Mouse (Mus musculus): ENCODE measurements around the gene Tulp2.
"Not testable (repeated sequence)": the region's sequence is repeated elsewhere in the genome, so short reads cannot be mapped to it uniquely, and the experiment has no call there.

Tulp2 gene

GRCm38 (mm10) chr7:45488293-45489204 is 6.9 kb downstream of the Tulp2 start, which contains the start of gene Dhdh:
TSS of gene Dhdh (minus strand) at chr7:45488805.
- peak; percentile 78 to 79 for DNase-seq

- no peak for DNase-seq
Observed at GRCm38 (mm10) chr7:45489578-45489977, 7.9 kb downstream of the Tulp2 start.

GRCm38 (mm10) chr7:45490822-45491221 is 9.1 kb downstream of the Tulp2 start:
- DNase-seq = no peak

GRCm38 (mm10) chr7:45491264-45491663 is 9.6 kb downstream of the Tulp2 start:
- no peak for DNase-seq

GRCm38 (mm10) chr7:45492225-45492844 is 10.7 kb downstream of the Tulp2 start:
- DNase-seq = no peak

- DNase-seq = peak; percentile 72
Observed at GRCm38 (mm10) chr7:45492951-45493350, 11.3 kb downstream of the Tulp2 start.

- DNase-seq = no peak
Observed at GRCm38 (mm10) chr7:45494548-45494947, 12.9 kb downstream of the Tulp2 start.

- no peak for DNase-seq
Observed at GRCm38 (mm10) chr7:45498427-45498826, 16.8 kb downstream of the Tulp2 start.

- DNase-seq = no peak
Observed at GRCm38 (mm10) chr7:45507583-45507982, 25.9 kb downstream of the Tulp2 start.

GRCm38 (mm10) chr7:45508561-45508960 is 26.9 kb downstream of the Tulp2 start:
- DNase-seq = no peak

GRCm38 (mm10) chr7:45509181-45509882 is 27.7 kb downstream of the Tulp2 start:
- no peak for DNase-seq

- peak; percentile 97 for DNase-seq
Observed at GRCm38 (mm10) chr7:45509912-45510787, 28.5 kb downstream of the Tulp2 start, which contains the start of gene Nucb1. TSS of gene Nucb1 (minus strand) at chr7:45510406.

- no peak for DNase-seq
Observed at GRCm38 (mm10) chr7:45514411-45514810, 32.7 kb downstream of the Tulp2 start.

- no peak for DNase-seq
Observed at GRCm38 (mm10) chr7:45515436-45515835, 33.8 kb downstream of the Tulp2 start.

- not testable (repeated sequence) for DNase-seq
Observed at GRCm38 (mm10) chr7:45516846-45517245, 35.2 kb downstream of the Tulp2 start.

- DNase-seq = no peak
Observed at GRCm38 (mm10) chr7:45518618-45519017, 36.9 kb downstream of the Tulp2 start.

- peak; percentile 44 to 46 for DNase-seq
Observed at GRCm38 (mm10) chr7:45519345-45520120, 37.9 kb downstream of the Tulp2 start.

GRCm38 (mm10) chr7:45520605-45521004 is 38.9 kb downstream of the Tulp2 start:
- DNase-seq = peak in 1 of 2 experiments; percentile 35

- DNase-seq = peak; percentile 94 to 96
Observed at GRCm38 (mm10) chr7:45521728-45522184, 40.1 kb downstream of the Tulp2 start.

- DNase-seq = no peak
Observed at GRCm38 (mm10) chr7:45522194-45522752, 40.6 kb downstream of the Tulp2 start.

Data from cerebellum, postnatal 10 days (tissue).